Mouse (Mus musculus) ZHBTc4 (cell line): ENCODE results near the gene Ctnna2.

Source experiments
- DNase-seq: peaks from one replicate; pipeline ENCODE4 v3.0.0-alpha.2; 2011; ENCODE audit warnings: low read depth, low spot score

Gene Ctnna2

GRCm38 (mm10) chr6:77430381-77430780 lies 549.1 kb downstream of the Ctnna2 start:
- no peak for DNase-seq

GRCm38 (mm10) chr6:77425746-77426145 lies 553.8 kb downstream of the Ctnna2 start:
- no peak for DNase-seq

- no peak for DNase-seq
Observed at GRCm38 (mm10) chr6:77424826-77425225, 554.7 kb downstream of the Ctnna2 start.

- DNase-seq, result no peak
Observed at GRCm38 (mm10) chr6:77421564-77422139, 557.8 kb downstream of the Ctnna2 start.

- no peak for DNase-seq
Observed at GRCm38 (mm10) chr6:77416999-77417398, 562.5 kb downstream of the Ctnna2 start.

- DNase-seq, result no peak
Observed at GRCm38 (mm10) chr6:77413530-77413929, 566.0 kb downstream of the Ctnna2 start.

- no peak for DNase-seq
Observed at GRCm38 (mm10) chr6:77408481-77408880, 571.0 kb downstream of the Ctnna2 start.

- no peak for DNase-seq
Observed at GRCm38 (mm10) chr6:77400751-77401150, 578.7 kb downstream of the Ctnna2 start.

- DNase-seq, result no peak
Observed at GRCm38 (mm10) chr6:77391663-77392062, 587.8 kb downstream of the Ctnna2 start.

GRCm38 (mm10) chr6:77381309-77381708 lies 598.2 kb downstream of the Ctnna2 start:
- DNase-seq, result no peak

GRCm38 (mm10) chr6:77373132-77373531 lies 606.4 kb downstream of the Ctnna2 start:
- DNase-seq, result no peak

- DNase-seq, result no peak
Observed at GRCm38 (mm10) chr6:77371147-77371546, 608.4 kb downstream of the Ctnna2 start.

GRCm38 (mm10) chr6:77358471-77358837 lies 621.0 kb downstream of the Ctnna2 start:
- no peak for DNase-seq

- DNase-seq, result no peak
Observed at GRCm38 (mm10) chr6:77357748-77358470, 621.6 kb downstream of the Ctnna2 start.

- DNase-seq, result no peak
Observed at GRCm38 (mm10) chr6:77354826-77355225, 624.7 kb downstream of the Ctnna2 start.

- DNase-seq, result no peak
Observed at GRCm38 (mm10) chr6:77343781-77344180, 635.7 kb downstream of the Ctnna2 start.

GRCm38 (mm10) chr6:77335537-77335936 lies 644.0 kb downstream of the Ctnna2 start:
- DNase-seq, result no peak

- no peak for DNase-seq
Observed at GRCm38 (mm10) chr6:77324748-77325147, 654.8 kb downstream of the Ctnna2 start.

- DNase-seq, result no peak
Observed at GRCm38 (mm10) chr6:77324327-77324726, 655.2 kb downstream of the Ctnna2 start.

GRCm38 (mm10) chr6:77306796-77307195 lies 672.7 kb downstream of the Ctnna2 start:
- no peak for DNase-seq

GRCm38 (mm10) chr6:77301305-77301704 lies 678.2 kb downstream of the Ctnna2 start:
- DNase-seq, result no peak

- no peak for DNase-seq
Observed at GRCm38 (mm10) chr6:77291415-77291814, 688.1 kb downstream of the Ctnna2 start.

- DNase-seq, result no peak
Observed at GRCm38 (mm10) chr6:77288402-77288801, 691.1 kb downstream of the Ctnna2 start.
